Mouse (Mus musculus) liver, embryonic 11.5 days (tissue): ENCODE measurements at regions not wholly inside any gene's neighbourhood (a gene's known extent, or its start where the extent isn't known, plus 50 kb on each side); places are given as distances from the start of the nearest gene placed in this dataset.

ENCODE experiments used
- ATAC-seq: fragments of 200-750 bp; cut with Nextera tagmentation; replicated peaks from 2 replicates; pipeline ENCODE4 v1.8.0; 2017; ENCODE audit warnings: moderate number of reproducible peaks, mild to moderate bottlenecking, moderate TSS enrichment, moderate library complexity; ENCODE audit not compliant: low FRiP score
- DNase-seq: peaks from one replicate; pipeline ENCODE4 v3.0.0-alpha.2; 2017; ENCODE audit warnings: low spot score
- H3K27ac ChIP-seq: fragments of 300-500 bp; sonication (generic); 2 replicates; pipeline ENCODE4 v1.5.1; 2014; ENCODE audit warnings: mild to moderate bottlenecking, low read depth, low read length, control low read depth
- H3K27me3 ChIP-seq: fragments of 300-500 bp; sonication (generic); replicated peaks from 2 replicates; pipeline ENCODE4 v1.6.1; 2014; ENCODE audit warnings: low read length, mixed read lengths; ENCODE audit not compliant: control insufficient read depth, insufficient read depth
- H3K36me3 ChIP-seq: fragments of 300-500 bp; sonication (generic); 2 replicates; pipeline ENCODE4 v1.6.1; 2014; ENCODE audit warnings: mild to moderate bottlenecking, low read length, moderate library complexity, mixed read lengths; ENCODE audit not compliant: control insufficient read depth, insufficient read depth
- H3K4me1 ChIP-seq: fragments of 300-500 bp; sonication (generic); replicated peaks from 2 replicates; pipeline ENCODE4 v1.6.1; 2014; ENCODE audit warnings: low read length, mixed read lengths; ENCODE audit not compliant: control insufficient read depth, insufficient read depth
- H3K4me2 ChIP-seq: fragments of 300-500 bp; sonication (generic); 2 replicates; pipeline ENCODE4 v1.6.1; 2014; ENCODE audit warnings: mild to moderate bottlenecking, control low read depth, moderate library complexity
- H3K4me3 ChIP-seq: fragments of 300-500 bp; sonication (generic); 2 replicates; pipeline ENCODE4 v1.5.1; 2014; ENCODE audit warnings: low read depth, low read length, control low read depth
- H3K9ac ChIP-seq: fragments of 300-500 bp; sonication (generic); 2 replicates; pipeline ENCODE4 v1.6.1; 2014; ENCODE audit warnings: low read depth, low read length, control low read depth
- H3K9me3 ChIP-seq: fragments of 300-500 bp; sonication (generic); 2 replicates; pipeline ENCODE4 v1.6.1; 2016; ENCODE audit warnings: low read length, inconsistent platforms, mixed read lengths; ENCODE audit not compliant: control insufficient read depth
- WGBS: fragments of 180-500 bp; shearing (Covaris S2); extraction: QIAGEN DNeasy Blood & Tissue Kit; methylation state at CpG from one replicate; pipeline ENCODE4 v1.1.7; 2014; 5-methylcytosine and 5-hydroxymethylcytosine counted together

DNA sequence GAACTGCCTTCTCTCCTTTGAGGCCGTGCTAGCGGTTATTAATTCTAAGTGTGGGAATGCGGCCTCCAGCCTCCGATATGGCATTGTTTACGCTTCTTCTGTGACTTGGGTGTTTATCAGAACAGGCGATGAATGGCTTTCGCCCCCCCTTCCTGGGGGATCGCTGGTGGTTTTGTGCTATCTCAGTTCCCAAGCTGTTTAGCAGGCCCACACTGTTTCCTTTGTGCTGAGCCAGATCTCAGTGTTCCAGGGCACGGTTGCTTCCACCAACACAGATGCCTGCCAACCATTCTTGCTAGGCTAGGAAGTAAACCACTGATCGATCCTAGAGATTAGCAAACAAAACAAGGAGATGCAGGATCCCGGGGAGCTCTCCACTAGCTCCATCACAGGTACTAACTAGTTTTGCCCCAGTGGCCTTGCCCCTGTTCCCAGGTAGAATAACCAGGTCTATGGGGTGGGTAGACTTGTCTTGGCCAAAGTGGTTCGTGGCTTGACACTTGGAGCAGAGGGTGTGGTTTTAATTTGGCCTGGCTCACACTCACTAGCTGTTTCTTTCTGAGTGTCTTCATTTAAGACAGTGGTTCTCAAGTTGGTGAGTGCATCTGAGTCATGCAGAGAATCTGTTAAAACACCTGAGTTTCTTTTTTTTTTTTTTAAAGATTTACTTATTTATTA, 50.9 kb upstream of the Ahctf1 start:
- peaks cover 13% of the 10 kb centered on the region for H3K4me1 ChIP-seq
- H3K9me3 ChIP-seq, result no peaks in the 10 kb centered on the region
- H3K36me3 ChIP-seq, result no peaks in the 10 kb centered on the region
- peak overlapping the region; percentile 61 for H3K4me2 ChIP-seq
- H3K9ac ChIP-seq, result peak overlapping the region; percentile 36; the same call in 1 of the 2 replicates
- no peaks in the 10 kb centered on the region for H3K27me3 ChIP-seq
- ATAC-seq (peak; percentile 92), DNase-seq (peak; percentile 70)
- no peak overlapping the region for H3K4me3 ChIP-seq
- H3K27ac ChIP-seq, result peak overlapping the region; percentile 92
- 18% methylated on average over 12 of the region's 12 CpGs for WGBS
